ENCODE assay signal across 8 mouse cellular contexts in genomic region chr2:60698155-60698554, GRCm38 (mm10). TPM values are rescaled to one million over a fixed set of nuclear protein-coding genes. Genes with fewer than 3 reads are reported as not detected.
A peak's percentile ranks its signal among the peaks of the same experiment; 100 is the strongest.
DNase-seq lines count a peak whose midpoint lies in the region; ATAC-seq and TF ChIP-seq lines count a peak whose summit lies in the region.

No protein-coding gene starts in this region.

- WGBS in forebrain, embryonic 11.5 days, result 38% methylated on average over 1 of the region's 1 CpGs
- WGBS in forebrain, embryonic 16.5 days, result 48% methylated on average over 1 of the region's 1 CpGs
- 18% methylated on average over 1 of the region's 1 CpGs for WGBS in embryonic facial prominence, embryonic 11.5 days
- 23% methylated on average over 1 of the region's 1 CpGs for WGBS in kidney, adult 2 months

- no peak for TF ChIP-seq POLR2A in kidney, adult 2 months (IDR thresholded peaks at IDR 0.05; ENCODE audit: low read depth, low read length)

- no peaks in the 10 kb centered on the region for H3K27me3 ChIP-seq in forebrain, embryonic 11.5 days (ENCODE audit: control insufficient read depth, insufficient read depth, low read length)
- H3K27me3 ChIP-seq in forebrain, embryonic 16.5 days (replicated peaks; ENCODE audit: control insufficient read depth, insufficient read depth, low read length), result no peaks in the 10 kb centered on the region
- no peaks in the 10 kb centered on the region for H3K27me3 ChIP-seq in embryonic facial prominence, embryonic 11.5 days (ENCODE audit: control insufficient read depth, insufficient read depth, low read length)
- H3K27me3 ChIP-seq in kidney, adult 2 months (replicated peaks; ENCODE audit: control insufficient read depth, insufficient read depth, low read length), result no peaks in the 10 kb centered on the region

- peak; percentile 48 for DNase-seq in forebrain, embryonic 11.5 days (ENCODE audit: low spot score)
- DNase-seq in embryonic facial prominence, embryonic 11.5 days (ENCODE audit: low spot score), result no peak
- peak; percentile 85 for DNase-seq in kidney, adult 2 months
- peak; percentile 65 for DNase-seq in lung, postnatal 36 days
- no peak for DNase-seq in left cerebral cortex, adult 9 months (ENCODE audit: low spot score in 2 of 2)
- DNase-seq in frontal cortex, postnatal 36 days (ENCODE audit: low spot score in 2 of 2), result no peak
- DNase-seq in cerebellum, postnatal 25 days, result no peak

- no peak for ATAC-seq in forebrain, embryonic 11.5 days (replicated peaks; ENCODE audit: low FRiP score)
- no peak for ATAC-seq in forebrain, embryonic 16.5 days
- ATAC-seq in embryonic facial prominence, embryonic 11.5 days (replicated peaks; ENCODE audit: insufficient number of reproducible peaks, low FRiP score, low TSS enrichment, low read depth), result no peak

- TF ChIP-seq CTCF in kidney, adult 2 months (conservative IDR thresholded peaks at IDR 0.05; ENCODE audit: insufficient read depth, insufficient read length, low read depth, low read length), result no peak

- H3K9ac ChIP-seq in forebrain, embryonic 11.5 days (ENCODE audit: low read length), result no peak overlapping the region
- H3K9ac ChIP-seq in forebrain, embryonic 16.5 days (replicated peaks; ENCODE audit: low read depth, low read length), result no peak overlapping the region
- H3K9ac ChIP-seq in embryonic facial prominence, embryonic 11.5 days (replicated peaks; ENCODE audit: low read length), result peak overlapping the region; percentile 10; the same call in 1 of the 2 replicates

- no peaks in the 10 kb centered on the region for H3K4me1 ChIP-seq in forebrain, embryonic 11.5 days (replicated peaks; ENCODE audit: control insufficient read depth, insufficient read depth, low read length)
- H3K4me1 ChIP-seq in forebrain, embryonic 16.5 days (replicated peaks; ENCODE audit: control insufficient read depth, insufficient read depth, low read length), result 0 out of 2 replicates have a peak, but pooled peaks cover 4% of the 10 kb centered on the region
- H3K4me1 ChIP-seq in embryonic facial prominence, embryonic 11.5 days (ENCODE audit: control insufficient read depth, insufficient read depth, low read length), result no peaks in the 10 kb centered on the region
- H3K4me1 ChIP-seq in kidney, adult 2 months (ENCODE audit: control insufficient read depth, insufficient read depth, low read length), result peaks cover 40% of the 10 kb centered on the region

- no peak overlapping the region for H3K27ac ChIP-seq in forebrain, embryonic 11.5 days (ENCODE audit: low read depth, low read length)
- no peak overlapping the region for H3K27ac ChIP-seq in forebrain, embryonic 16.5 days (ENCODE audit: low read length)
- H3K27ac ChIP-seq in embryonic facial prominence, embryonic 11.5 days (replicated peaks; ENCODE audit: low read depth, low read length), result no peak overlapping the region
- H3K27ac ChIP-seq in kidney, adult 2 months (ENCODE audit: insufficient read depth, low read depth, low read length), result peak overlapping the region; percentile 86

- H3K4me2 ChIP-seq in forebrain, embryonic 11.5 days (ENCODE audit: low read depth, low read length, severe bottlenecking), result no peak overlapping the region
- H3K4me2 ChIP-seq in forebrain, embryonic 16.5 days (ENCODE audit: low read length), result no peak overlapping the region
- H3K4me2 ChIP-seq in embryonic facial prominence, embryonic 11.5 days (ENCODE audit: low read depth, low read length), result no peak overlapping the region

- no peaks in the 10 kb centered on the region for H3K9me3 ChIP-seq in forebrain, embryonic 11.5 days (ENCODE audit: control insufficient read depth, low read length)
- H3K9me3 ChIP-seq in forebrain, embryonic 16.5 days (ENCODE audit: control insufficient read depth, low read length), result no peaks in the 10 kb centered on the region
- H3K9me3 ChIP-seq in embryonic facial prominence, embryonic 11.5 days (replicated peaks; ENCODE audit: control insufficient read depth, low read length), result no peaks in the 10 kb centered on the region

- no peaks in the 10 kb centered on the region for H3K36me3 ChIP-seq in forebrain, embryonic 11.5 days (ENCODE audit: control insufficient read depth, insufficient read depth, low read length)
- no peaks in the 10 kb centered on the region for H3K36me3 ChIP-seq in forebrain, embryonic 16.5 days (ENCODE audit: control insufficient read depth, insufficient read depth)
- H3K36me3 ChIP-seq in embryonic facial prominence, embryonic 11.5 days (replicated peaks; ENCODE audit: control insufficient read depth, insufficient read depth, low read depth, low read length), result no peaks in the 10 kb centered on the region
- H3K36me3 ChIP-seq in kidney, adult 2 months (ENCODE audit: control insufficient read depth, insufficient read depth, low read length), result no peaks in the 10 kb centered on the region; the same call in 1 of the 2 replicates

- no peak overlapping the region for H3K4me3 ChIP-seq in forebrain, embryonic 11.5 days (ENCODE audit: low read depth, low read length)
- H3K4me3 ChIP-seq in forebrain, embryonic 16.5 days (replicated peaks; ENCODE audit: low read length), result no peak overlapping the region
- no peak overlapping the region for H3K4me3 ChIP-seq in embryonic facial prominence, embryonic 11.5 days (ENCODE audit: low read depth, low read length)
- no peak overlapping the region for H3K4me3 ChIP-seq in kidney, adult 2 months (ENCODE audit: insufficient read depth, low read depth, low read length)

RNA-seq across cellular contexts. Expression of gene Itgb6, which starts 24.3 kb away (rescaled TPM):
- polyA plus RNA-seq in forebrain, embryonic 11.5 days (2014; fragmentation: Nextera tagmentation; extraction: Ambion mirVana), result 0.52 and 0.75 TPM in 2 replicates
- polyA plus RNA-seq in forebrain, embryonic 16.5 days (2015; fragmentation: Nextera tagmentation; extraction: Ambion mirVana), result not detected in 2 replicates
- polyA plus RNA-seq in embryonic facial prominence, embryonic 11.5 days (2014; fragmentation: Nextera tagmentation; extraction: Ambion mirVana), result 1.9 and 2.0 TPM in 2 replicates
- 55.8 and 74.0 TPM in 2 replicates for polyA plus RNA-seq in kidney, adult 2 months (2012; rRNA removed)

Comparison
In these comparisons a context has a peak if more than half of its experiments do, and no peak if none do; other contexts are left out.
1. DNase-seq: peak in forebrain, embryonic 11.5 days (single experiment), kidney, adult 2 months (single experiment) and lung, postnatal 36 days (single experiment); none in embryonic facial prominence, embryonic 11.5 days (single experiment), left cerebral cortex, adult 9 months (0 of 2), frontal cortex, postnatal 36 days (0 of 2) and cerebellum, postnatal 25 days (0 of 2).
2. RNA of gene Itgb6, which starts 24.3 kb away (polyA plus RNA-seq): 55.8 to 74.0 TPM in kidney, adult 2 months; 1.9 to 2.0 TPM in embryonic facial prominence, embryonic 11.5 days, 0.52 to 0.75 TPM in forebrain, embryonic 11.5 days and not detected in forebrain, embryonic 16.5 days; every median in the first group is over 10 times any median in the second.